Mouse (Mus musculus): Measurements from ENCODE around the gene Myo18b. TPM values are rescaled to one million over a fixed set of nuclear protein-coding genes. Genes with fewer than 3 reads are reported as not detected.

Gene Myo18b
- polyA plus RNA-seq, 1 experiment from 2014 or later = 0.69 TPM

DNA sequence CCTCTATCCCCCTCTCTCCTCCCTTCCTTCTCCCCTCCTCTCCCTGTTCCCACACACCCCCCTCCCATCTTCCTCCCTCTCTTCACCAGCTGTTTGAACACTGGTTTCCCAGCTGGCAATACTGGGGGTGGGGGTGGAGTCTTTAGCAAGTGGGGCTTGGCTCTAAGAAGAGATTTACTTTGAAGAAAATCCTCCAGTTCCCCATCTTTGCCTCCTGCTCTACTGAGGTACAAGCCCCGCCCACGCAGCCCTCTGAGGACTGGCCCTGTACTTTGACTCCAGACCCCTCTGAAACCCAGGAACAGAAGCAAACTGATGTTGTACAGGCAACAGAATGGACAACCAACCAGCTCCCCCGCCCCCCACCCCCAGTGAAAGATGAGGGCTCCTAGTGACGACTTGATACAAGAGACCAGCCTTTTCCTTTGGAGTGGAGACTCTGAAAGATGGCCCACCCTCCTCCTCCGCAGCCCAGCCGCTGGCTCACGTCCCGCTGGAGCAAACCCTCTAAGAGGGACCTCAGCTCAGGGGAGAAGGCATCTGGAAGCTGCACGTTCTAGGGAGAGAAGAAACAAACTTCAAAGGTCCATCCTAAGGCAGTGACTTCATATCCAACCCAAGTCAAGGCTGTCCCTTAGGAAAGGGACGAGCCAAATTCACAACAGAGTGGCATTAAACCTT lies 32.2 kb upstream of the Myo18b start:
- Histone ChIP-seq H3K4me2 (replicated peaks; ENCODE audit: low read depth, low read length) (no peak overlapping the region), H3K36me3 (ENCODE audit: control insufficient read depth, insufficient read depth, low read length) (no peaks in the 10 kb centered on the region; the same call in 1 of the 2 replicates), H3K4me3 (ENCODE audit: low read depth, low read length) (no peak overlapping the region), H3K4me1 (ENCODE audit: control insufficient read depth, insufficient read depth, low read length) (peaks cover 13% of the 10 kb centered on the region; the same call in 1 of the 2 replicates), H3K27ac (ENCODE audit: low read length) (peak overlapping the region; percentile 69; the same call in 1 of the 2 replicates), H3K27me3 (ENCODE audit: control insufficient read depth, insufficient read depth, low read length) (no peaks in the 10 kb centered on the region), H3K9ac (replicated peaks; ENCODE audit: low read depth, low read length) (no peak overlapping the region), H3K9me3 (ENCODE audit: control insufficient read depth, low read depth, low read length) (no peaks in the 10 kb centered on the region)
- 26% methylated on average over 10 of the region's 10 CpGs for WGBS
- peak; percentile 64 for ATAC-seq (ENCODE audit: insufficient number of reproducible peaks, insufficient read depth, low FRiP score, low read depth)

DNA sequence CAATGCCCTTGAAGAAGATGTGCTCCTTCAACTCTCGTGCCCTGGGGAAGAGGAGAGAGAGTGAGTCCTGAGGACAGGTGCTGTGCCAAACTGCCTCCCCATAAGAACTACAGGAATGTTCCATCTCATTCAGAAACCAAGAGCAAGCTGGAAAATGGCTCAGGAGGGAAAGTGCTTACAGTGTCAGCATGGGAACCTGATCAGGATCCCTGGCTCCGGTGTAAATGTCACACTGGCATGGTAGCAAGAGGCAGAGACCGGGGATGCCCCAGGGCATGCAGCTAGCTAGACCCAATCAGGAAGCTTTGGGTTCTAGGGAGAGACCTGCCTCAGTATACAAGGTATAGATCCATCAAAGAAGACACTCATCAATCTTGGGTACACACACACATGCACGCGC lies 29.3 kb upstream of the Myo18b start:
- 92% methylated on average over 5 of the region's 5 CpGs for WGBS
- Histone ChIP-seq H3K4me1 (ENCODE audit: control insufficient read depth, insufficient read depth, low read length) (peaks cover 13% of the 10 kb centered on the region; the same call in 1 of the 2 replicates), H3K27me3 (ENCODE audit: control insufficient read depth, insufficient read depth, low read length) (no peaks in the 10 kb centered on the region), H3K4me2 (replicated peaks; ENCODE audit: low read depth, low read length) (no peak overlapping the region), H3K9ac (replicated peaks; ENCODE audit: low read depth, low read length) (no peak overlapping the region), H3K4me3 (ENCODE audit: low read depth, low read length) (no peak overlapping the region), H3K36me3 (ENCODE audit: control insufficient read depth, insufficient read depth, low read length) (no peaks in the 10 kb centered on the region; the same call in 1 of the 2 replicates), H3K27ac (ENCODE audit: low read length) (no peak overlapping the region), H3K9me3 (ENCODE audit: control insufficient read depth, low read depth, low read length) (no peaks in the 10 kb centered on the region)
- no peak for ATAC-seq (ENCODE audit: insufficient number of reproducible peaks, insufficient read depth, low FRiP score, low read depth)

DNA sequence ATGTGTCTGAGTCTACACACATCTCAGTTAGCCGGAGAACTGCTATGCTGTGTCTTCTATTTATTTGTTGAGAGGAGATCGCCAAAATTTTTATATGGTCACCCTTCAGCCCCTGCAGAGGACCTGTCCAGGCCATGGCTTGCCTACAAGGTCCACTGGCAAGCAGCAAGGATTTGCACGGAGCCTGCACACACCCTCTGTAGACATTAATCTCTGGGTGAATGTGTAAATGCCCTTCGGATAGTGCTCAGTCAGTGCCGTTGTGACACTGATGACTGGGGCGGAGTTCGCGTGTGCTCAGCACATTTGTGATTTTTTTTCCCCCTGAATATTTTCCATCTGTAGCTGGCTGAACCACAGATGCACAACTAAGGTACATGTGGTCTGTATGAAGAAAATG lies 28.6 kb upstream of the Myo18b start:
- WGBS = 78% methylated on average over 8 of the region's 8 CpGs
- ATAC-seq (ENCODE audit: insufficient number of reproducible peaks, insufficient read depth, low FRiP score, low read depth) = no peak
- Histone ChIP-seq H3K27ac (ENCODE audit: low read length) (no peak overlapping the region), H3K36me3 (ENCODE audit: control insufficient read depth, insufficient read depth, low read length) (peaks cover 4% of the 10 kb centered on the region; the same call in 1 of the 2 replicates), H3K27me3 (ENCODE audit: control insufficient read depth, insufficient read depth, low read length) (no peaks in the 10 kb centered on the region), H3K9ac (replicated peaks; ENCODE audit: low read depth, low read length) (no peak overlapping the region), H3K9me3 (ENCODE audit: control insufficient read depth, low read depth, low read length) (no peaks in the 10 kb centered on the region), H3K4me1 (ENCODE audit: control insufficient read depth, insufficient read depth, low read length) (peaks cover 13% of the 10 kb centered on the region; the same call in 1 of the 2 replicates), H3K4me2 (replicated peaks; ENCODE audit: low read depth, low read length) (no peak overlapping the region), H3K4me3 (ENCODE audit: low read depth, low read length) (no peak overlapping the region)

DNA sequence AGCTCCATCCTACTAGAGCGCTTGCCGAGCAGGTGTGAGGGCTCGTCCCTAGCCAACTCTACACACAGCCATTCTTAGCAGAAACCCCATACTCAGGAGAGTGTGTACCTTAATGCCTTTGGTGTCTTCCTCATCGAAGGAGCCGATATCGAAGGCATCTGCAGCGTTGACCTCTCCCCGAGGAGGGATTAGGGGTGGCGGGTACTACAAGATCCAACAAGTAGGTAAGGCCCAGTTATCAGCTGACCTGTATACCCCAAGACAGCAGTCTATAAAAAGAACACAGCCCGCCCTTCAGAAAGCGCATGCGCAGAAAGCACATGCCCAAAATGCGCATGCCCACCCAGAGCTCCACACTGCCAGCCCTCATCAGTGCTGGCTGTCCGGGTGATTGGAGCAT lies 27.7 kb upstream of the Myo18b start:
- Histone ChIP-seq H3K27me3 (ENCODE audit: control insufficient read depth, insufficient read depth, low read length) (no peaks in the 10 kb centered on the region), H3K9ac (replicated peaks; ENCODE audit: low read depth, low read length) (no peak overlapping the region), H3K4me1 (ENCODE audit: control insufficient read depth, insufficient read depth, low read length) (peaks cover 13% of the 10 kb centered on the region; the same call in 1 of the 2 replicates), H3K4me2 (replicated peaks; ENCODE audit: low read depth, low read length) (no peak overlapping the region), H3K4me3 (ENCODE audit: low read depth, low read length) (no peak overlapping the region), H3K36me3 (ENCODE audit: control insufficient read depth, insufficient read depth, low read length) (peaks cover 4% of the 10 kb centered on the region; the same call in 1 of the 2 replicates), H3K27ac (ENCODE audit: low read length) (no peak overlapping the region), H3K9me3 (ENCODE audit: control insufficient read depth, low read depth, low read length) (no peaks in the 10 kb centered on the region)
- ATAC-seq (ENCODE audit: insufficient number of reproducible peaks, insufficient read depth, low FRiP score, low read depth) = no peak
- 95% methylated on average over 14 of the region's 14 CpGs for WGBS

DNA sequence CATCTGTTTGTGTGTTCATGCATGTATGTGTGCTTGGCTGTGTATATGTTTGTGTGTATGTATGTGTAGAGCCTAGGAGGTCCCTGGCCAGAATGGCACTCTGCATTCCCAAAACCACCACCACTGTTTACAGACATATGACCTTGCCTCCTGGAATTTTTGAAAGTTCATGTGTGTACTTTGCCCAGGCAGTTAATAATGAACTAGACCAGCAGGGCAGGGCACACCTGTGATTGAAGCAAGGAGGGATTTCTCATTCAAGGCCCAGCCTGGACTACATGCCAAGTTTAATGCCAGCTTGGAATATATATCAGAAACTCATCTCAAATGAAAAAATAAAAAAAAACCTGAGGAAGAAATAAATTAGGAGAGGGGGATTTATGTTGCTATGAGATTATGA lies 25.8 kb upstream of the Myo18b start:
- Histone ChIP-seq H3K4me3 (ENCODE audit: low read depth, low read length) (no peak overlapping the region), H3K27me3 (ENCODE audit: control insufficient read depth, insufficient read depth, low read length) (no peaks in the 10 kb centered on the region), H3K27ac (ENCODE audit: low read length) (no peak overlapping the region), H3K9ac (replicated peaks; ENCODE audit: low read depth, low read length) (no peak overlapping the region), H3K36me3 (ENCODE audit: control insufficient read depth, insufficient read depth, low read length) (peaks cover 4% of the 10 kb centered on the region; the same call in 1 of the 2 replicates), H3K4me1 (ENCODE audit: control insufficient read depth, insufficient read depth, low read length) (no peaks in the 10 kb centered on the region), H3K4me2 (replicated peaks; ENCODE audit: low read depth, low read length) (no peak overlapping the region), H3K9me3 (ENCODE audit: control insufficient read depth, low read depth, low read length) (no peaks in the 10 kb centered on the region)
- no peak for ATAC-seq (ENCODE audit: insufficient number of reproducible peaks, insufficient read depth, low FRiP score, low read depth)

DNA sequence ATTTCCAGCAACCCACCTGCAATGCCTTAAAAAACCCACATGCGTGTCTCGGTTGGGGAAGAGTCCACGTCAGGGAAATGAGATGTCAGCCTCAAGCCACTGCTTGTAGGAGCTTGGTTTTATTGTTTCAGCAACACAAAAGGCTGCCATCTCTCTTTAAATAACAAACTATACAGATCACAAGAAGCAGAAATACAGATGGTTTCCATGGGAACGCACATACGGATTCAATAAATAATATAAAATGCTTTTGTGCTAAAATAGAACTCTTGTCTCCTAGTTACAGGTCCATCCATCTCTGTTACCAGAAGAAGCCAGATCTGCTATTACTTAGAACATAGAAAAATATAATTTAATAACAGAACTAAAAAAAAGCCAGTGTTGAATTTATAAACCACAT lies 14.2 kb upstream of the Myo18b start:
- ATAC-seq (ENCODE audit: insufficient number of reproducible peaks, insufficient read depth, low FRiP score, low read depth) = no peak
- no peak overlapping the region for H3K27ac ChIP-seq (ENCODE audit: low read length)
- WGBS = 86% methylated on average over 5 of the region's 5 CpGs
- no peak overlapping the region for H3K4me3 ChIP-seq (ENCODE audit: low read depth, low read length)
- H3K4me1 ChIP-seq (ENCODE audit: control insufficient read depth, insufficient read depth, low read length) = 0 out of 2 replicates have a peak, but pooled peaks cover under 1% of the 10 kb centered on the region
- H3K4me2 ChIP-seq (replicated peaks; ENCODE audit: low read depth, low read length) = no peak overlapping the region
- H3K36me3 ChIP-seq (ENCODE audit: control insufficient read depth, insufficient read depth, low read length) = no peaks in the 10 kb centered on the region; the same call in 1 of the 2 replicates
- no peaks in the 10 kb centered on the region for H3K9me3 ChIP-seq (ENCODE audit: control insufficient read depth, low read depth, low read length)
- H3K27me3 ChIP-seq (ENCODE audit: control insufficient read depth, insufficient read depth, low read length) = no peaks in the 10 kb centered on the region
- H3K9ac ChIP-seq (replicated peaks; ENCODE audit: low read depth, low read length) = no peak overlapping the region

DNA sequence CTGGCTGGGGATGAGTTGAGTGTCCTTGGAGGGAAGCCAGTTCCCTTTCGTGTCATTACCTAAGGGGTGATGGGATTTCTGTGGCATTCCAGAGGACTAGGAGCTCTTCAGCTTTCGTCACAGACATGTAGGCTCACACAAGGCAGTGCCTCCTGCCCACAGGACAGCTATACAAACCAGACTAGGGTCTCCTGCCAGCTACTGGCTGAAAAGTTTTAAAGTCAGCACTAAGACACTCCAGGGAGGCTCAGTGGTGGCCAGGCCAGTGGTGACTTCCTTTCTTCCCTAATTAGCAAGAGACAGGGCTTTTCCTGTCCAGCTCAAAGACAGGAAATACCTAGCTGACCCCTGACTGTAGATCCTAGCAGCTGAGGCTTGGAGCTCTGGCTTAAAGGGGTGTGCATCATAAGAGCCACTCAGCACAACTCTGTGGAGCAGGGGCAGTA lies 12.0 kb upstream of the Myo18b start:
- no peaks in the 10 kb centered on the region for H3K4me1 ChIP-seq (ENCODE audit: control insufficient read depth, insufficient read depth, low read length)
- 51% methylated on average over 2 of the region's 2 CpGs for WGBS
- no peak overlapping the region for H3K9ac ChIP-seq (replicated peaks; ENCODE audit: low read depth, low read length)
- no peak overlapping the region for H3K4me2 ChIP-seq (replicated peaks; ENCODE audit: low read depth, low read length)
- H3K27me3 ChIP-seq (ENCODE audit: control insufficient read depth, insufficient read depth, low read length) = no peaks in the 10 kb centered on the region
- H3K9me3 ChIP-seq (ENCODE audit: control insufficient read depth, low read depth, low read length) = no peaks in the 10 kb centered on the region
- no peak overlapping the region for H3K27ac ChIP-seq (ENCODE audit: low read length)
- no peaks in the 10 kb centered on the region for H3K36me3 ChIP-seq (ENCODE audit: control insufficient read depth, insufficient read depth, low read length)
- H3K4me3 ChIP-seq (ENCODE audit: low read depth, low read length) = no peak overlapping the region
- ATAC-seq (ENCODE audit: insufficient number of reproducible peaks, insufficient read depth, low FRiP score, low read depth) = no peak

DNA sequence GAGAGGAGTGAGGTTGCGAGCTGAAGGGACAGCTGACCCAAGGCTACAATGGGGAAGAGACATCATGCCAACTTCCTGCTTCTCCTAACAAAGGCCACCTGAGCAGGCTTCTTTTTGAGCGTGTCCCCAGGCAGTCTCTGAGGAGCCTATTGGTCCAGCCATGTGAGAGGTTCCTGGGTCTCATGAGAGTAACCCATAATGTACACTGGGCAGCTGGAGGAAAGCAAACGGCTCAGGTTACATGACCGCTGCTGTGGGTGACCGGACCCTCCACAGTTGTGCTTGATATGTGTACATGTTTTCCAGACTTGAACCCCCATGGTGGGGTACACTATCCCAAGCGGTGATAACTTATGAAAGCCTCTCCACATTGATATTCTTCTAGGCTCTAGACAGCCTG lies 11.3 kb upstream of the Myo18b start:
- Histone ChIP-seq H3K4me2 (replicated peaks; ENCODE audit: low read depth, low read length) (no peak overlapping the region), H3K27ac (ENCODE audit: low read length) (no peak overlapping the region), H3K9me3 (ENCODE audit: control insufficient read depth, low read depth, low read length) (no peaks in the 10 kb centered on the region), H3K4me1 (ENCODE audit: control insufficient read depth, insufficient read depth, low read length) (no peaks in the 10 kb centered on the region), H3K36me3 (ENCODE audit: control insufficient read depth, insufficient read depth, low read length) (no peaks in the 10 kb centered on the region), H3K4me3 (ENCODE audit: low read depth, low read length) (no peak overlapping the region), H3K27me3 (ENCODE audit: control insufficient read depth, insufficient read depth, low read length) (no peaks in the 10 kb centered on the region), H3K9ac (replicated peaks; ENCODE audit: low read depth, low read length) (no peak overlapping the region)
- no peak for ATAC-seq (ENCODE audit: insufficient number of reproducible peaks, insufficient read depth, low FRiP score, low read depth)
- 56% methylated on average over 6 of the region's 6 CpGs for WGBS
